Mouse (Mus musculus) thymus, adult 2 months (tissue): ENCODE results near the gene Tvp23b.

Source experiments
- CTCF ChIP-seq: fragments of 200-500 bp; IDR thresholded peaks from 2 replicates; pipeline ENCODE4 v1.5.1; 2012; ENCODE audit warnings: mild to moderate bottlenecking, control low read depth, low read length, moderate library complexity, borderline replicate concordance; ENCODE audit not compliant: control insufficient read depth, poor library complexity, insufficient read depth; ENCODE audit errors: extremely low read depth
- POLR2A ChIP-seq: fragments of 200-500 bp; IDR thresholded peaks from 2 replicates; pipeline ENCODE4 v1.6.1; 2012; ENCODE audit warnings: mild to moderate bottlenecking, low read length, control low read depth, moderate library complexity; ENCODE audit not compliant: control insufficient read depth, poor library complexity, insufficient read depth; ENCODE audit errors: extremely low read depth

DNA sequence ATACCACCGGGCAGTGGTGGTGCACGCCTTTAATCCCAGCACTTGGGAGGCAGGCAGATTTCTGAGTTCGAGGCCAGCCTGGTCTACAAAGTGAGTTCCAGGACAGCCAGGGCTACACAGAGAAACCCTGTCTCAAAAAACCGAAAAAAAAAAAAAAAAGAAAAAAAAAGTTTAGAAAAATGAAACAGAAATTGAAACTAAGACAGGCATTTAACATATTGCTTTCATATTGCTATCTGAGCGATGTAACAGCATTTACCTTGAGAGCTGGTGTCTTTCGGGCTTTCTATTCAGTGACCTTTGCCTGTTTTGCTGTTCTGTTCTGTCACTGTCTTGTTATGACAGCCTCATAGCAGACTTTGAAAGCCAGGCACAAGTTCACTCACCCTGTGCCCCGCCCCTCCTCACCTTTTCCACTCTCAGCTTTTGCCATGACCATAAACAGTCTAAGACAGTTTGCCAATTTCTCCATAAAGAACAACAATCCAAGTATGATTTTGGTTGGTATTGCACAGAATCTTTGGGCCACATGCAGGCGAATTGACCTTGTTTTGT lies 78.4 kb downstream of the Tvp23b start:
- no peak for TF ChIP-seq CTCF
- no peak for TF ChIP-seq POLR2A
